Mouse (Mus musculus): ENCODE measurements at regions not wholly inside any gene's neighbourhood (a gene's known extent, or its start where the extent isn't known, plus 50 kb on each side); places are given as distances from the start of the nearest gene placed in this dataset.

DNA sequence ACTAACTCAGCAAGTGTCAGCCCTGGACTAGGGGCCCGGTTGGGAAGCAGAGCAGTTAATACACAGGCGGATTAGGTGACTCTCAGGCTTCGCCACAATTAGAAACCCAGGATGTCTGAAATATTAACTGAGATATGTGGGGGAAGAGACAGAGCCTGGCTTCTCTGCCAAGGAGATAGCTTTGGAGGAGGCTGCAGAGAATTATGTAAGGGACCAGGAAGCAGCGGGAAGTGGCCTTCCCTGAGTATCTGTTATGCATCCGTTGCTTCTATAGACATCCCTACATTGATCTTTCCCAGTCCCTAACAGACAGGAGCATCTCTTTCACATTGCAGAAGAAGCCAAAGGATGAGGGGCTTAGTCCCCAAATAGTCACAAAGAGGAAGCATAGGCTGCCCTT, 153.4 kb downstream of the Maf start:
- Histone ChIP-seq H3K9me3 (ENCODE audit: control insufficient read depth) (no peaks in the 10 kb centered on the region), H3K4me2 (replicated peaks; ENCODE audit: low read depth) (no peak overlapping the region), H3K36me3 (ENCODE audit: control insufficient read depth, insufficient read depth) (no peaks in the 10 kb centered on the region), H3K4me1 (replicated peaks; ENCODE audit: control insufficient read depth, insufficient read depth, low read length) (0 out of 2 replicates have a peak, but pooled peaks cover 3% of the 10 kb centered on the region), H3K27ac (ENCODE audit: low read depth, low read length) (no peak overlapping the region), H3K4me3 (ENCODE audit: low read depth, low read length) (no peak overlapping the region), H3K27me3 (replicated peaks; ENCODE audit: control insufficient read depth, insufficient read depth, low read length) (no peaks in the 10 kb centered on the region), H3K9ac (ENCODE audit: low read depth, low read length) (no peak overlapping the region)
- WGBS: 85% methylated on average over 5 of the region's 5 CpGs
- TF ChIP-seq CTCF (IDR thresholded peaks at IDR 0.05; ENCODE audit: low read depth): no peak
- ATAC-seq: no peak

DNA sequence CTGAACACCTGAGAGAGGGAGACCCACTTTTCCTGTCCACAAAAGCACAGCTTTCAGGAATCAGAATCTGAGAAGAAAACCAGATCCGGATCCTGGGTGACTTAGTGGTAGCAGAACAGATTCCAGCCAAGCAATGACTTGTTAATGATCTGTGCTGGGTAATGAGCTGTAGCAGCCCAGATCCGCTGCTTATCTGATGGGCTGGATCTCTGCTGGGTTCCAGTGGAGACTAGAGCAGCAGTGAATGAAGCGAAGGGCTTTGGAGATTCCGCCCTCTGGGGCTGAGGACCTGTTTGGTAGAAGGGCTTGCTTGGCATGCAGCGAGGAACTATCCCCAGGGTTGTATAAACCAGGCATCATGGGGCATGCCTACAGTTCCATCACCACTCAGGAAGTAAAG, 156.3 kb downstream of the Maf start:
- H3K36me3 ChIP-seq (ENCODE audit: control insufficient read depth, insufficient read depth): no peaks in the 10 kb centered on the region
- no peak for TF ChIP-seq CTCF (IDR thresholded peaks at IDR 0.05; ENCODE audit: low read depth)
- ATAC-seq: no peak

DNA sequence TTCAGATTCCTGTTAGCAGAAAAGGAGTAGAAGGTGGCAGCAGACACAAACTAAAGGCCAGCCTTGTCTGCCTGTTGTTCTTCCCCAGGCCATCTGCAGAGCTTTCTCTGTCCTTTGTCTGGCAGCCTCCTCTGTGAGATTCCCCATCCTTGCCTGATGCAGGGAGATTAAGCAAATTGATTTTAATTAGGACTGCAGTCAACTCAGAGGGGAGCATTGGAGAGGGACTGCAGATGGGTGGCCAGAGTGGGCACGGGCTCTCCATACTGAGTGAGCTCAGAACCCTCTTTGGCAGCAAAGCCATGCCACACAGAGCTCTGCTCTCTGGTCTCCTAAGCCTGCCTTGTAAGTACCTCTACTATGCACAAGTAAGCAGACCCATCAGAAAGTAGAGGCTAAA, 158.5 kb downstream of the Maf start:
- H3K9ac ChIP-seq (ENCODE audit: low read depth, low read length): no peak overlapping the region
- no peaks in the 10 kb centered on the region for H3K9me3 ChIP-seq (ENCODE audit: control insufficient read depth)
- no peak overlapping the region for H3K4me3 ChIP-seq (ENCODE audit: low read depth, low read length)
- WGBS: 88% methylated on average over 1 of the region's 1 CpGs
- no peak overlapping the region for H3K4me2 ChIP-seq (replicated peaks; ENCODE audit: low read depth)
- no peaks in the 10 kb centered on the region for H3K27me3 ChIP-seq (replicated peaks; ENCODE audit: control insufficient read depth, insufficient read depth, low read length)
- no peak for ATAC-seq
- H3K36me3 ChIP-seq (ENCODE audit: control insufficient read depth, insufficient read depth): no peaks in the 10 kb centered on the region
- TF ChIP-seq CTCF (IDR thresholded peaks at IDR 0.05; ENCODE audit: low read depth): no peak
- no peaks in the 10 kb centered on the region for H3K4me1 ChIP-seq (replicated peaks; ENCODE audit: control insufficient read depth, insufficient read depth, low read length)
- no peak overlapping the region for H3K27ac ChIP-seq (ENCODE audit: low read depth, low read length)

More for the DNA sequence above, 156.3 kb downstream of the Maf start:
- H3K9ac ChIP-seq (ENCODE audit: low read depth, low read length): no peak overlapping the region
- 80% methylated on average over 5 of the region's 5 CpGs for WGBS
- no peak overlapping the region for H3K4me3 ChIP-seq (ENCODE audit: low read depth, low read length)
- H3K9me3 ChIP-seq (ENCODE audit: control insufficient read depth): no peaks in the 10 kb centered on the region
- no peaks in the 10 kb centered on the region for H3K27me3 ChIP-seq (replicated peaks; ENCODE audit: control insufficient read depth, insufficient read depth, low read length)
- no peak overlapping the region for H3K4me2 ChIP-seq (replicated peaks; ENCODE audit: low read depth)
- no peak overlapping the region for H3K27ac ChIP-seq (ENCODE audit: low read depth, low read length)
- no peaks in the 10 kb centered on the region for H3K4me1 ChIP-seq (replicated peaks; ENCODE audit: control insufficient read depth, insufficient read depth, low read length)

DNA sequence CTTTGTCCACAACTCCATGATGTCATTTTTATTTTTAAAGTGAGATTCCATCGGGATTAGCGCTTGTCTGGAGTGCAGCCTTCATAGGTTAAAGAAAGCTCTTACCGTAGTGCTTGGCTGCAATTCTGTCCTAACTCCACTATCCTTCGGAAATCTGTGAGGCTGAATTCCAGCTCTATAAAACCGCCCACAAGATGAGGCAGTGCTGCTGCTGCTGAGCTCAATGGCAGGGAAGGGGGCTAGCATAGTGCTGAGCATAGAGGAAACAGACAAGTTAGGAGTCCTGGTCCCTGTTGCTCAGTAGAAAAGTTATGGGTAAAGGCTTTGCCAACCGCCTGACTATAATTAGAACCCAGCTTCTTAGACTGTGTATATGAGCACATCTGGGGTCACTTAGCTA, 163.5 kb downstream of the Maf start:
- H3K36me3 ChIP-seq (ENCODE audit: control insufficient read depth, insufficient read depth): no peaks in the 10 kb centered on the region
- no peak overlapping the region for H3K4me2 ChIP-seq (replicated peaks; ENCODE audit: low read depth)
- WGBS: 65% methylated on average over 6 of the region's 6 CpGs
- no peak for ATAC-seq
- H3K4me3 ChIP-seq (ENCODE audit: low read depth, low read length): no peak overlapping the region
- H3K4me1 ChIP-seq (replicated peaks; ENCODE audit: control insufficient read depth, insufficient read depth, low read length): peaks cover 4% of the 10 kb centered on the region; the same call in 1 of the 2 replicates
- no peaks in the 10 kb centered on the region for H3K27me3 ChIP-seq (replicated peaks; ENCODE audit: control insufficient read depth, insufficient read depth, low read length)
- no peaks in the 10 kb centered on the region for H3K9me3 ChIP-seq (ENCODE audit: control insufficient read depth)
- TF ChIP-seq CTCF (IDR thresholded peaks at IDR 0.05; ENCODE audit: low read depth): no peak
- no peak overlapping the region for H3K9ac ChIP-seq (ENCODE audit: low read depth, low read length)
- no peak overlapping the region for H3K27ac ChIP-seq (ENCODE audit: low read depth, low read length)

DNA sequence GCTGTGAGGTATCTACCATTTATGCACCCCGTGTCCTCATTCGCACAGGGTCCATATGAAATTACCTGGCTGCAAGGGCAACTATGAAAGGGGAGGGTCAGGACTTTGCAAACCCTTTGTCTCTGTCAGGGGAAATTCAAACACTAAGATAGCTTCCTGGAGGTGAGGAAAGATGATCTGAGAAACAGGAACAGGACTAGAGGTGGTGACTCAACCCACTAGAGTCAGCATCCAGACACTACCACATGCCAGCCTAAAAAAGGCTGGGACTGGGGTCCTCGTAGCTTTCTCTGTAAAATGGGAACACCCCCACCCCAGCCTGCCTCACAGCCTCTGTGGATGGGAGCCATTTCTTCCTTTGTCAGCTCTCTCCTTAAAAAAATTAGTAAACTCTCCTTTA, 164.7 kb downstream of the Maf start:
- Histone ChIP-seq H3K4me1 (replicated peaks; ENCODE audit: control insufficient read depth, insufficient read depth, low read length) (peaks cover 4% of the 10 kb centered on the region; the same call in 1 of the 2 replicates), H3K9ac (ENCODE audit: low read depth, low read length) (no peak overlapping the region), H3K4me2 (replicated peaks; ENCODE audit: low read depth) (no peak overlapping the region), H3K27ac (ENCODE audit: low read depth, low read length) (no peak overlapping the region), H3K9me3 (ENCODE audit: control insufficient read depth) (no peaks in the 10 kb centered on the region), H3K4me3 (ENCODE audit: low read depth, low read length) (no peak overlapping the region), H3K27me3 (replicated peaks; ENCODE audit: control insufficient read depth, insufficient read depth, low read length) (no peaks in the 10 kb centered on the region), H3K36me3 (ENCODE audit: control insufficient read depth, insufficient read depth) (no peaks in the 10 kb centered on the region)
- WGBS: 90% methylated on average over 3 of the region's 3 CpGs
- ATAC-seq: no peak
- TF ChIP-seq CTCF (IDR thresholded peaks at IDR 0.05; ENCODE audit: low read depth): no peak

DNA sequence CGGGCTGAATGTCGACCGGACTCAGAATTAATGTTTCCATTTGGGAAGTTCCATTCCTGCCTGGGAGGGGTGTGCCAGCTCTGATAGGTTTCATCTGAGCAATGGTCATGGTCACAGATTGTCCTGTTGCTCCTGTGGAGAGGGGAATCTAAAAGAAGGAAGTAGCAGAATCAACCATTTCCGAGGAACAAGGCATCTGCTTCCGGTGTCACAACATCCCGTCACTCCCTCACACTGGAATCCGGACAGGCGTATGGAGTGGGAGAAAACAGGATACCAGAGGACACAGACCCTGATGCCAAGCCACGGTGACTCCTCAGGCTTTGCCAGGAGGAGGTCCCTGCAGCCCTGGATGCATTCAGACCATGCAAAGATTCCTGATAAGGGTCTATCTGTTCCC, 168.0 kb downstream of the Maf start:
- Histone ChIP-seq H3K4me3 (ENCODE audit: low read depth, low read length) (no peak overlapping the region), H3K9ac (ENCODE audit: low read depth, low read length) (no peak overlapping the region), H3K36me3 (ENCODE audit: control insufficient read depth, insufficient read depth) (no peaks in the 10 kb centered on the region), H3K27ac (ENCODE audit: low read depth, low read length) (no peak overlapping the region), H3K27me3 (replicated peaks; ENCODE audit: control insufficient read depth, insufficient read depth, low read length) (no peaks in the 10 kb centered on the region), H3K9me3 (ENCODE audit: control insufficient read depth) (no peaks in the 10 kb centered on the region), H3K4me1 (replicated peaks; ENCODE audit: control insufficient read depth, insufficient read depth, low read length) (peaks cover 4% of the 10 kb centered on the region; the same call in 1 of the 2 replicates), H3K4me2 (replicated peaks; ENCODE audit: low read depth) (no peak overlapping the region)
- no peak for ATAC-seq
- TF ChIP-seq CTCF (IDR thresholded peaks at IDR 0.05; ENCODE audit: low read depth): no peak
- WGBS: 75% methylated on average over 9 of the region's 9 CpGs

DNA sequence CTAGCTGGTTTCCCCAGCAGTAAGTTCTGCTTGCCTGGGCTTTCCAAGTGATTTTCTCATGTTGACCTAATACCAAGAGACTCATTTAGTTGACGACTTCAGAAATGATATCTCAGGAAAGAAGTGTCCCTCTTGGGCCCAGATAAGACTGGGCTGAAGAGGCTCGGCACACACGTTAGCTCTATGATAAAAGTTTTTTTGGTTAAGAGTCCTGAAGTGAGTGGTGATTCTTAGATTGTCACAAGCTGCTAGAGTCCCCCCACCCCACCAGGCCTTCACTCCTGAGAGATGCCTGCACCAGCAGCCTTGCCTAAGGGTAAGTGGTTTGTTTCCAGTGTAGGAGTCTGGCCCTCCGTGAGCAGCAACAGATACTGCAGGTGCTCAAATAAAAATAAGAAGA, 169.4 kb downstream of the Maf start:
- 63% methylated on average over 4 of the region's 4 CpGs for WGBS
- Histone ChIP-seq H3K36me3 (ENCODE audit: control insufficient read depth, insufficient read depth) (no peaks in the 10 kb centered on the region), H3K4me3 (ENCODE audit: low read depth, low read length) (no peak overlapping the region), H3K9ac (ENCODE audit: low read depth, low read length) (no peak overlapping the region), H3K27me3 (replicated peaks; ENCODE audit: control insufficient read depth, insufficient read depth, low read length) (no peaks in the 10 kb centered on the region), H3K4me1 (replicated peaks; ENCODE audit: control insufficient read depth, insufficient read depth, low read length) (peaks cover 4% of the 10 kb centered on the region; the same call in 1 of the 2 replicates), H3K27ac (ENCODE audit: low read depth, low read length) (no peak overlapping the region), H3K4me2 (replicated peaks; ENCODE audit: low read depth) (no peak overlapping the region), H3K9me3 (ENCODE audit: control insufficient read depth) (no peaks in the 10 kb centered on the region)
- ATAC-seq: 0 out of 2 replicates have a peak, but pooled peaks have one; percentile 5
- no peak for TF ChIP-seq CTCF (IDR thresholded peaks at IDR 0.05; ENCODE audit: low read depth)

Measured in intestine, postnatal 0 days (tissue).